Mouse (Mus musculus) cortical plate, adult 2 months (tissue): ENCODE results near the gene Coro1b. TPM values are rescaled to one million over a fixed set of nuclear protein-coding genes. Genes with fewer than 3 reads are reported as not detected.

Source experiments
- H3K27ac ChIP-seq: fragments of 200-500 bp; 2 replicates; pipeline ENCODE4 v1.5.1; 2012; ENCODE audit warnings: low read length, control low read depth, inconsistent platforms; ENCODE audit not compliant: insufficient read depth
- H3K4me1 ChIP-seq: fragments of 200-500 bp; 2 replicates; pipeline ENCODE4 v1.6.1; 2011; ENCODE audit warnings: low read length; ENCODE audit not compliant: control insufficient read depth, insufficient read depth
- H3K4me3 ChIP-seq: fragments of 200-500 bp; 2 replicates; pipeline ENCODE4 v1.5.1; 2011; ENCODE audit warnings: mild to moderate bottlenecking, low read length, control low read depth; ENCODE audit not compliant: insufficient read depth
- CTCF ChIP-seq: fragments of 200-500 bp; IDR thresholded peaks from 2 replicates; pipeline ENCODE4 v1.5.1; 2011; ENCODE audit warnings: mild to moderate bottlenecking, control low read depth, low read length; ENCODE audit not compliant: insufficient read depth; ENCODE audit errors: extremely low read depth
- POLR2A ChIP-seq: fragments of 200-500 bp; IDR thresholded peaks from 2 replicates; pipeline ENCODE4 v1.6.1; 2011; ENCODE audit warnings: mild to moderate bottlenecking, low read length, control low read depth; ENCODE audit not compliant: insufficient read depth; ENCODE audit errors: extremely low read depth
- polyA plus RNA-seq: library from polyadenylated mRNA; depleted of rRNA; stranded (reverse); fragments of >200 nt; gene quantifications from 2 replicates; pipeline ENCODE4 v1.2.3, GENCODE M21; 2012

The Coro1b gene
- polyA plus RNA-seq, 1 experiment = 207 TPM

DNA sequence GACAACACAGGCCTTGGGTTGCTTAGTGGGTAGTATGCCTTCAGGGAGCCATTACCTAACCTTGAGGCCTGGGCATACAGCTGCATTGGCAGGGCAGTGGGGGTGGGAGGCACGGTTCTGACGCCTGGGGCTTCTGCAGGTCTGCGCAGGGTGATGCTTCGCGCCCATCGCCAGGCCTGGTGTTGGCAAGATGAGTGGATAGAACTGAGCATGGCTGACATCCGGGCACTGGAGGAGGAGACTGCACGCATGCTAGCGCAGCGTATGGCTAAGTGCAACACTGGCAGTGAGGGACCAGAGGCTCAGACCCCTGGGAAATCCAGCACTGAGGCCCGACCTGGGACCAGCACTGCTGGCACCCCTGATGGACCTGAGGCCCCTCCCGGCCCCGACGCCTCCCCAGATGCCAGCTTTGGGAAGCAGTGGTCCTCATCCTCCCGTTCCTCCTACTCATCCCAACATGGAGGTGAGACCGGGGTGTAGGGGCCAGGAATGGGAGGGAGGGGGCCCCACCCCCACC lies 43.7 kb upstream of the Coro1b start:
- Histone ChIP-seq H3K4me3 (no peak overlapping the region), H3K4me1 (no peaks in the 10 kb centered on the region), H3K27ac (no peak overlapping the region)
- TF ChIP-seq CTCF (no peak), POLR2A (no peak)

DNA sequence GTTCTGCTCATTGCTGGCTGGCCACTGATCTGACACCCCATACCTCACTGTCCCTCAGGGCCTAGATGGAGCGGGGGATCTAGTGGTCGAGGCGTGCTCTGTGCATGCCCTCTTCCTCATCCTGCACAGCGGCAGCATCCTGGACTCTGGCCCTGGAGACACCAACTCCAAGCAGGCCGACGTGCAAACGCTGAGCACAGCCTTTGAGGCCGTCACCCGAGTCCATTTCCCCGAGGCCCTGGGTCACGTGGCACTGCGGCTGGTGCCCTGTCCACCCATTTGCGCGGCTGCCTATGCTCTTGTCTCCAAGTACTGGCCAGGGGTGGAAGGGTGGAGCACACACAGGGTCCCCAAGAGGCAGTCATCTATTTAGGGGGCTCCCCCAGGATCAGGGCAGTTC lies 41.8 kb upstream of the Coro1b start:
- Histone ChIP-seq H3K4me3 (no peak overlapping the region), H3K4me1 (no peaks in the 10 kb centered on the region), H3K27ac (no peak overlapping the region)
- TF ChIP-seq CTCF (no peak), POLR2A (no peak)

DNA sequence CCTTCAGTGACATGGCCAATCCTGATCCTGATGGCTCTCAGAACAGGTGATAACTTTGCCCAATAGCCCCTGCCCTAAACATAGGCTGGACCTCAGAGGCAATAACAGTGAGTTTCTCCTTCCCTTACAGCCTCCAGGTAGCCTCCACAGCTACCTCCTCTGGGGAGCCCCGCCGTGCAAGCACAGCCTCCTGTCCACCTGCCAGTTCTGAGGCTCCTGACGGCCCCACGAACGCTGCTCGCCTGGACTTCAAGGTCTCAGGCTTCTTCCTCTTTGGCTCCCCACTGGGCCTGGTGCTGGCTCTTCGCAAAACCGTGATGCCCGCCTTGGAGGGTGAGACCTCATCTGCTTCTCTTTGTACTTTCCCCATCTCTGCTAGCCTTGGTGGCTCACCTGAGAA lies 39.9 kb upstream of the Coro1b start:
- no peak for TF ChIP-seq POLR2A
- TF ChIP-seq CTCF = no peak
- Histone ChIP-seq H3K4me3 (no peak overlapping the region), H3K27ac (no peak overlapping the region), H3K4me1 (0 out of 2 replicates have a peak, but pooled peaks cover 2% of the 10 kb centered on the region)

DNA sequence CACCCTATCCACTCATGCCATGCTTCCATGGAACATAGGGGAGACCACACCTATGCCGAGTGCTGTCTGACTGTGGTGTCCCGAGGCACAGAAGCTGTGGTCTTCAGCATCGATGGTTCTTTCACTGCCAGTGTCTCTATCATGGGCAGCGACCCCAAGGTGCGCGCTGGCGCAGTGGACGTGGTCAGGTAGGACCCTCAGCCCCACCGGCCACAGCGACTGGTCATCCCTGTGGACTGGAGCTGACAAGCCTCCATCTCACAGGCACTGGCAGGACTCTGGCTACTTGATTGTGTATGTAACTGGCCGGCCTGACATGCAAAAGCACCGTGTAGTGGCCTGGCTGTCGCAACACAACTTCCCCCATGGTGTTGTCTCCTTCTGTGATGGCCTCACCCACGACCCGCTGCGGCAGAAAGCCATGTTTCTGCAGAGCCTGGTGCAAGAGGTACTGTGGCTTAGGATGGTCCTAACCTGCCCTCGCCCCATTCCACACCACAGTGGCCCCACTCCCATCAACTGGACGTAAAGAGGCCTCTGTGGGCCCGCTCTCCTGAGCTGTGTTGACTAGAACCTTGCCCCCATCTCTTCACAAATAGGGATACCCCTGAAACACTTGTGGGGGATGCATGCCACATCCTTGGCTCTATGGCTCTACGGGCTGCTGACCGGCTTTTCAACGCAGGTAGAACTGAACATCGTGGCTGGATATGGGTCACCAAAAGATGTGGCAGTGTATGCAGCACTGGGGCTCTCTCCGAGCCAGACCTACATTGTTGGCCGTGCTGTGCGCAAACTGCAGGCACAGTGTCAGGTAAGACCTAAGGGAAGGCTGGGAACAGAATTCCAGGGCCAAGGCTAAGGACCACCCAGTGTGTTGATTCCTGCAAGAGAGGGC lies 36.1 kb upstream of the Coro1b start:
- Histone ChIP-seq H3K27ac (0 out of 2 replicates have a peak overlapping the region, but pooled peaks have one; percentile 3), H3K4me3 (no peak overlapping the region), H3K4me1 (0 out of 2 replicates have a peak, but pooled peaks cover 2% of the 10 kb centered on the region)
- TF ChIP-seq CTCF (no peak), POLR2A (no peak)

DNA sequence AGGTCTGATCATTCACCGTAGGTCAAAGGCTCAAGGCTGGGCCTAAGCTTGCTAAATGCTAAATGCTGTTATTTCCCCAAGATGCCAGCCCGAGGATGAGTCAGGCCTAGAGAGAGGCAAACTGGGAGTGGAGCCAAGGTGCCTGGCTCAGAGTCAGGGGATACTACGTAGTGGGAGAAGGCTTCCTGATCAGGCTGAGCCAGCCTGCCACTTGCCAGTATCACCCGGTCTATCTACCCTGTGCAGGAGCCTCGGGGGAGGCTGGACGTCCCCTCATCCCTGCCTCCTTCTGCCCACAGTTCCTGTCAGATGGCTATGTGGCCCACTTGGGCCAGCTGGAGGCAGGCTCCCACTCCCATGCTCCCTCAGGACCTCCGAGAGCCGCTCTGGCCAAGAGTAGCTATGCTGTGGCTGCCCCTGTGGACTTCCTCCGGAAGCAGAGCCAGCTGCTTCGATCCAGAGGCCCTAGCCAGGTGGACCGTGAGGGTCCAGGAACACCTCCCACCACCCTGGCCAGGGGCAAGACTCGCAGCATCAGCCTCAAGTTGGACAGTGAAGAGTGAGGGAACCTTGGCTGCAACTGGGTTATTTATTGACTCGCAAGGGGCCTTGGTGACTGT lies 35.1 kb upstream of the Coro1b start:
- 0 out of 2 replicates have a peak overlapping the region, but pooled peaks have one; percentile 30 for H3K27ac ChIP-seq
- TF ChIP-seq POLR2A (no peak), CTCF (no peak)
- no peak overlapping the region for H3K4me3 ChIP-seq
- peaks cover 3% of the 10 kb centered on the region; the same call in 1 of the 2 replicates for H3K4me1 ChIP-seq

DNA sequence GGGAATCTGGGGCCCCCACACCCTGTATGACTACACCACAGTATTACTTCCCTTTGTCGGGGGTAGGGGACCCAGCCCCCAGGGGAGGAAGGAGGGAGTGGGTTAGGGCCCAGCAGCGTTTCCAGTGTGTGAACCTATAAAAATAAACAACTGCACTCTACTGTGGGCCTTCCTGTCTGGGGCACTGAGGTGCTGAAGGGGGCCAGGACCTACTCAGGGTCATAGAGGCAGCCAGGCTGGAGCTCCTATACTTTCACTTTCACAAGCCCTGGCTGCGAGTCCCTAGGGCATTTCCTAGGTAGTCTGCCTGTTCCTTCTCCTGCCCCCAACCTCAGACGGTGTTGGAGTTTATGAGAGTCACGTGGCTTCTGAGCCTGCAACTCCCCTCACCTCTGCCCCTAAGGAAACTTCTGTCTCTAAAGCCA lies 34.6 kb upstream of the Coro1b start:
- TF ChIP-seq CTCF = no peak
- peaks cover 3% of the 10 kb centered on the region; the same call in 1 of the 2 replicates for H3K4me1 ChIP-seq
- H3K4me3 ChIP-seq = no peak overlapping the region
- H3K27ac ChIP-seq = 0 out of 2 replicates have a peak overlapping the region, but pooled peaks have one; percentile 30

DNA sequence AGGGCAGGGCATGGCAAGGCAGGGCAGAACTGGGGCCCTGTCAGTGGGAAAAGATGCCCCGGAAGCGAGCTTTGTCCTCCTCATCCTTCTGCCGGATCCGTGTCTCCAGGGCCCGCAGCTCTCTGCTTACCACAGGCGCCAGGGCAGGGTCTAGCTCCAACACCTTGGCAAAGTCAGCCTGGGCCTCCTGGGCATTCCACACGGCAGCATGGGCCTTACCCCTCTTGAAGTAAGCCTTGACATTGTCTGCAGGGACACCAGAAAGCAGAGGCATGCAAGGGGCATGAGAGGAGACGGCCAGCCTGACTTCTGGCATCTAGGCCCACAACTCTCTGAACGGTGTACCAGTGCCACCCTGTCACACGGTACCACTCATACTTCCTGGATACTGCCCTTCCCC lies 33.9 kb upstream of the Coro1b start:
- H3K4me3 ChIP-seq = no peak overlapping the region

DNA sequence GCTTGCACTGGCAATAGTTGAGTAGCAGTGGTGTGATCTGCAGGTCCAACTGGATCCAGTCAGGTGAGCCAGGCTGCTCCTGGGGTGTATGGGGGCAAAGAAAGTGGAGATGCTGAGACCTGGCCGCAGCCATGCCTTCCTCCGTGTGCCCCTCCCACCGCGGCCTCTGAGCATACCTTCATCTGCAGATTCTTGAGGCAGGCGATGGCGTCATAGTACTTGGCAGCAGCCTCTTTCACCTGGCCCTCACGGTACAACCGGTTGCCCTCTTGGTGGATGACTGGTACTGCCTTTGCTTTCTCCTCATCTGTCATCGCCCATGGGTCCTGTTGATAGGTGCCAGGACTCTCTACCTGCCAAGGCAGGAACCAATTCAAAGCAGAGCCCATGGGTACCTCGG lies 33.3 kb upstream of the Coro1b start:
- Histone ChIP-seq H3K4me1 (peaks cover 3% of the 10 kb centered on the region; the same call in 1 of the 2 replicates), H3K27ac (no peak overlapping the region), H3K4me3 (no peak overlapping the region)
- TF ChIP-seq POLR2A = no peak
- TF ChIP-seq CTCF = no peak

More for the DNA sequence above, 33.9 kb upstream of the Coro1b start:
- H3K4me1 ChIP-seq = peaks cover 3% of the 10 kb centered on the region; the same call in 1 of the 2 replicates
- TF ChIP-seq CTCF (no peak), POLR2A (no peak)
- H3K27ac ChIP-seq = no peak overlapping the region

DNA sequence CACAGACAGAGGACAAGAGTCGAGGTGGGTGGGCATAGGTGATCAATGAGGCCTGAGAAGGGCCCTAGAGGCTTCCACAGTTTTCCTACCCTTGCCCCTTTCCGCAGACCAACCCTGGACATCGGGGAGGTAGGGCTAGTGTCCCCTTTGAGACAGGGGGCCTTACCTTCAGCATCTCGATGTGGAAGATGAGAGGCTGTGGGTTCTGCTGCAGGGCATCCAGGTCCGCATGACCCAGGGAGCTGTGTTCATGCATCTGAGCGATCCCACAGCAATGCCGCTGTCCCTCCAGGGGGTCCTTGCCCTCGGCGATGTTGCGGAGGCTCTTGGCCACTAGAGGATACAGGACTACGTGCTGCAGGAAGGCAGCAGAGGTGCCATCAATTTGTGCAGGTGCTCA lies 32.6 kb upstream of the Coro1b start:
- Histone ChIP-seq H3K27ac (no peak overlapping the region), H3K4me1 (peaks cover 7% of the 10 kb centered on the region)
- TF ChIP-seq CTCF = no peak
- TF ChIP-seq POLR2A = no peak

DNA sequence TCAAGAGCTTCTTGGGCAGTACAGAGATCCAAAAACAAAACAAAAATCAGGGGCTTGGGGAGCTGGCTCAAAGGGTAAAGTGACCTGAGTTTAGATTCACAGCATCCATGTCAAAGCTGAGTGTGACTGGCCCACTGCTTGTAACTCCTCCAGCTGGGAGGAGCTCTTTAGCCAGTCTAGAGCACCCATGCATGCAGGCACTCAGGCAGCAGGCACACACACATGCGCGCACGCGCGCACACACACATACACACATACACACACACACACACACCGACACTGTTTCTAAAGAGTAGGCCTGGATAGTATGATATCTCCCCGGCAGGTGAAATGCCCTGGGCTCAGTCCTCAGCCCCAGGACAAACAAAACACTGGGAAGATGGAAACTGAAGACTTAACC lies 31.4 kb upstream of the Coro1b start:
- H3K4me3 ChIP-seq = no peak overlapping the region
- H3K4me1 ChIP-seq = peaks cover 7% of the 10 kb centered on the region
- no peak overlapping the region for H3K27ac ChIP-seq
- TF ChIP-seq CTCF (no peak), POLR2A (no peak)

More for the DNA sequence above, 32.6 kb upstream of the Coro1b start:
- no peak overlapping the region for H3K4me3 ChIP-seq
